Mouse (Mus musculus): ENCODE measurements around the gene Kras. TPM values are rescaled to one million over a fixed set of nuclear protein-coding genes. Genes with fewer than 3 reads are reported as not detected.
A peak's percentile ranks its signal among the peaks of the same experiment; 100 is the strongest.

Kras gene
- total and polyA plus RNA-seq, 2 experiments from 2014 or later: 25.9 to 72.5 TPM

GRCm38 (mm10) chr6:145197949-145198686 lies 51.9 kb downstream of the Kras start:
- WGBS: 93% methylated on average over 8 of the region's 8 CpGs
- Histone ChIP-seq H3K27ac (no peak overlapping the region), H3K27me3 (ENCODE audit: insufficient read depth, low read length) (no peaks in the 10 kb centered on the region), H3K4me2 (ENCODE audit: low read depth, low read length) (no peak overlapping the region), H3K36me3 (ENCODE audit: insufficient read depth, low read length) (no peaks in the 10 kb centered on the region), H3K9ac (replicated peaks; ENCODE audit: low read length) (no peak overlapping the region), H3K4me3 (ENCODE audit: low read length) (no peak overlapping the region), H3K4me1 (ENCODE audit: insufficient read depth, low read length) (no peaks in the 10 kb centered on the region), H3K9me3 (ENCODE audit: low read length) (no peaks in the 10 kb centered on the region)
- DNase-seq (ENCODE audit: low spot score): no peak
- no peak for TF ChIP-seq CTCF (IDR thresholded peaks at IDR 0.05; ENCODE audit: low read depth)
- ATAC-seq: no peak

- Histone ChIP-seq H3K27ac (no peak overlapping the region), H3K36me3 (ENCODE audit: insufficient read depth, low read length) (no peaks in the 10 kb centered on the region), H3K9me3 (ENCODE audit: low read length) (no peaks in the 10 kb centered on the region), H3K4me1 (ENCODE audit: insufficient read depth, low read length) (no peaks in the 10 kb centered on the region), H3K4me2 (ENCODE audit: low read depth, low read length) (no peak overlapping the region), H3K4me3 (ENCODE audit: low read length) (no peak overlapping the region), H3K27me3 (ENCODE audit: insufficient read depth, low read length) (no peaks in the 10 kb centered on the region), H3K9ac (replicated peaks; ENCODE audit: low read length) (no peak overlapping the region)
- WGBS: 82% methylated on average over 11 of the region's 11 CpGs
- TF ChIP-seq CTCF (IDR thresholded peaks at IDR 0.05; ENCODE audit: low read depth): no peak
- DNase-seq (ENCODE audit: low spot score) (no peak), ATAC-seq (no peak)
Measured at GRCm38 (mm10) chr6:145193446-145193845, 56.6 kb downstream of the Kras start.

- no peaks in the 10 kb centered on the region for H3K27me3 ChIP-seq (ENCODE audit: insufficient read depth, low read length)
- no peak for TF ChIP-seq CTCF (IDR thresholded peaks at IDR 0.05; ENCODE audit: low read depth)
- no peak overlapping the region for H3K9ac ChIP-seq (replicated peaks; ENCODE audit: low read length)
- no peak overlapping the region for H3K4me2 ChIP-seq (ENCODE audit: low read depth, low read length)
- no peaks in the 10 kb centered on the region for H3K36me3 ChIP-seq (ENCODE audit: insufficient read depth, low read length)
- H3K27ac ChIP-seq: no peak overlapping the region
- 85% methylated on average over 3 of the region's 3 CpGs for WGBS
- no peak overlapping the region for H3K4me3 ChIP-seq (ENCODE audit: low read length)
- no peaks in the 10 kb centered on the region for H3K4me1 ChIP-seq (ENCODE audit: insufficient read depth, low read length)
- no peaks in the 10 kb centered on the region for H3K9me3 ChIP-seq (ENCODE audit: low read length)
- DNase-seq (ENCODE audit: low spot score): no peak
- no peak for ATAC-seq
Measured at GRCm38 (mm10) chr6:145193038-145193437, 57.0 kb downstream of the Kras start.

GRCm38 (mm10) chr6:145187093-145188088 lies 62.6 kb downstream of the Kras start:
- no peaks in the 10 kb centered on the region for H3K36me3 ChIP-seq (ENCODE audit: insufficient read depth, low read length)
- no peaks in the 10 kb centered on the region for H3K27me3 ChIP-seq (ENCODE audit: insufficient read depth, low read length)
- peak; percentile 50 for TF ChIP-seq CTCF (IDR thresholded peaks at IDR 0.05; ENCODE audit: low read depth)
- H3K4me1 ChIP-seq (ENCODE audit: insufficient read depth, low read length): no peaks in the 10 kb centered on the region
- H3K4me2 ChIP-seq (ENCODE audit: low read depth, low read length): peak overlapping the region; percentile 44
- peak overlapping the region; percentile 23 for H3K4me3 ChIP-seq (ENCODE audit: low read length)
- DNase-seq (ENCODE audit: low spot score): peak; percentile 76
- H3K9ac ChIP-seq (replicated peaks; ENCODE audit: low read length): no peak overlapping the region; the same call in 1 of the 2 replicates
- 56% methylated on average over 27 of the region's 27 CpGs for WGBS
- ATAC-seq: peak; percentile 87
- peak overlapping the region; percentile 48; the same call in 1 of the 2 replicates for H3K27ac ChIP-seq
- H3K9me3 ChIP-seq (ENCODE audit: low read length): no peaks in the 10 kb centered on the region

GRCm38 (mm10) chr6:145186096-145186495 lies 63.9 kb downstream of the Kras start:
- 91% methylated on average over 1 of the region's 1 CpGs for WGBS
- H3K4me1 ChIP-seq (ENCODE audit: insufficient read depth, low read length): no peaks in the 10 kb centered on the region
- no peak overlapping the region for H3K4me3 ChIP-seq (ENCODE audit: low read length)
- no peak overlapping the region for H3K9ac ChIP-seq (replicated peaks; ENCODE audit: low read length)
- H3K27ac ChIP-seq: no peak overlapping the region
- no peaks in the 10 kb centered on the region for H3K36me3 ChIP-seq (ENCODE audit: insufficient read depth, low read length)
- ATAC-seq: no peak
- no peak for TF ChIP-seq CTCF (IDR thresholded peaks at IDR 0.05; ENCODE audit: low read depth)
- H3K9me3 ChIP-seq (ENCODE audit: low read length): no peaks in the 10 kb centered on the region
- H3K4me2 ChIP-seq (ENCODE audit: low read depth, low read length): no peak overlapping the region
- no peak for DNase-seq (ENCODE audit: low spot score)
- H3K27me3 ChIP-seq (ENCODE audit: insufficient read depth, low read length): no peaks in the 10 kb centered on the region

- ATAC-seq (no peak), DNase-seq (ENCODE audit: low spot score) (peak; percentile 25)
- WGBS: 75% methylated on average over 8 of the region's 8 CpGs
Measured at GRCm38 (mm10) chr6:145182044-145182443, 68.0 kb downstream of the Kras start.

More at GRCm38 (mm10) chr6:145182044-145182443, 68.0 kb downstream of the Kras start:
- Histone ChIP-seq H3K4me3 (ENCODE audit: low read length) (no peak overlapping the region), H3K27ac (no peak overlapping the region), H3K4me2 (ENCODE audit: low read depth, low read length) (no peak overlapping the region), H3K4me1 (ENCODE audit: insufficient read depth, low read length) (no peaks in the 10 kb centered on the region), H3K27me3 (ENCODE audit: insufficient read depth, low read length) (no peaks in the 10 kb centered on the region), H3K9ac (replicated peaks; ENCODE audit: low read length) (no peak overlapping the region), H3K36me3 (ENCODE audit: insufficient read depth, low read length) (no peaks in the 10 kb centered on the region), H3K9me3 (ENCODE audit: low read length) (no peaks in the 10 kb centered on the region)
- TF ChIP-seq CTCF (IDR thresholded peaks at IDR 0.05; ENCODE audit: low read depth): no peak
